Mouse (Mus musculus): ENCODE data around the gene Ddi2.
"Not testable (repeated sequence)": the region's sequence is repeated elsewhere in the genome, so short reads cannot be mapped to it uniquely, and the experiment has no call there.

Ddi2 gene

GRCm38 (mm10) chr4:141722731-141723672 lies at the start of gene Ddi2:
Gene Ddi2, minus strand, starts transcription at chr4:141723419.
- DNase-seq = peak; percentile 95

DNA sequence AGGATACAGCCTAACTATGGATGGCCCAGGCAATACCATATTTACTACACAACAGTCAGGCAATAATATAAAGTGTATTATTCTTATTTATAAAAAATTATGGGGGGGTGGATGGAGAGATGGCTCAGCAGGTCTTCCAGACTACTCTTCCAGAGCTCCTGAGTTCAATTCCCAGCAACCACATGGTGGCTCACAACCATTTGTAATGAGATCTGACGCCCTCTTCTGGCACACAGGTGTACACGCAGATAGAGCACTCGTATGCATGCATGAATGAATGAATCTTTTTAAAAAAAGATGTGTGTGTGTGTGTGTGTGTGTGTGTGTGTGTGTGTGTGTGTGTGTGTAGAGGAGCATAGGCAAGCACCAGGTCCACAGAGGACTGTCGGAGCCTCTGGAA lies 49.8 kb upstream of the Ddi2 start:
- not testable (repeated sequence) for DNase-seq

- DNase-seq = no peak
Measured at GRCm38 (mm10) chr4:141771823-141772222, 48.6 kb upstream of the Ddi2 start.

- DNase-seq = no peak
Measured at GRCm38 (mm10) chr4:141769501-141770160, 46.4 kb upstream of the Ddi2 start.

DNA sequence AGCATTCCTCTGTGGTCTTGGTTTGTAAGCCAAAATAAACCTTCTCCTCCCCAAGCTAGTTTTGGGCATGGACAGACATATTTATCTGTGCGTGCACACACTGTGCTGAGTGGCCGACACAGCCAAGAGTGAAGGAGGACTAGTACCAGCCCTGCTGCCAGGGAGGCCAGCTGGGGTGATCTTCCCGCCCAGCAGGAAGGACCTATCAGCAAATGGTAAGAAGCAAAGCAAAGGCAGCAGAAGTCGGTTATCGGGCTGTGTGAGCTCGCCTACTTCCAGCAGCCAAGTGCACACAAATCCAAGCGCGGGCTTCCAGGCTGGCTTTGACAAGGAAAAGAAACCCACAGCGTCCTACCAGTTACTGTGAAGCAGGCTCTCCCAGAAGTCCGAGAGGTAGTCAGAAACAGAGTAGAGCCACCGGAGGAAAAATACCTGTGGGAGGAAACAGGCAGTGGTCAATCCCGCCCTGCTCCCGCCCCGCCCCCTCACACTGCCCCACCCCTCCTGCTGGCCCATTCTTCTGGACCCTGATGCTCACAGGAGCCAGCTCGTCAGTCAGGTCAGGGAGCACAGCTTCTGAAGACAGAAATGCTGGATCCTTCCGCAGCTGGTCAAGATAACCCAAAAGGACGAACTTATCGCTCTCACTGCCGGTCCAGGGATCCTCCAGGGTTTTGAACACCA lies 44.3 kb upstream of the Ddi2 start:
- DNase-seq = peak; percentile 44

- DNase-seq = peak; percentile 26
Measured at GRCm38 (mm10) chr4:141766668-141767352, 43.6 kb upstream of the Ddi2 start.

DNA sequence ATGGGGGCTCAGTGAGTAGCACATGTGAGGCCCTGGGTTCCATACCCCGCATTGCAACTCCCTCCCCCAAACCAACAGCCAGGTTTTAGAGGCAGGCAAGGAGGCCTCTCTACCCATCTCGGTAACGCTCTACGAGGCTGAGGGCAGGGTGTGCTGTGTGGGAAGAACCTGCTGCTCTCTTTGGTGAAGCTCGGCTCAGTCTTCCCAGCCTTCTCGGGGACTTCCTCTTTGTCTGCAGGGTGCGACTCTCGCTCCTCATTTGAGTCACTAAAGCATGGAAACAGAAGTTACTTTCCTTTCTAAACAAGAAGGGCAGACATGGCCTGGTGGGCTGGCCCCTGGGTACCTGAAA lies 43.1 kb upstream of the Ddi2 start:
- peak; percentile 23 for DNase-seq

DNA sequence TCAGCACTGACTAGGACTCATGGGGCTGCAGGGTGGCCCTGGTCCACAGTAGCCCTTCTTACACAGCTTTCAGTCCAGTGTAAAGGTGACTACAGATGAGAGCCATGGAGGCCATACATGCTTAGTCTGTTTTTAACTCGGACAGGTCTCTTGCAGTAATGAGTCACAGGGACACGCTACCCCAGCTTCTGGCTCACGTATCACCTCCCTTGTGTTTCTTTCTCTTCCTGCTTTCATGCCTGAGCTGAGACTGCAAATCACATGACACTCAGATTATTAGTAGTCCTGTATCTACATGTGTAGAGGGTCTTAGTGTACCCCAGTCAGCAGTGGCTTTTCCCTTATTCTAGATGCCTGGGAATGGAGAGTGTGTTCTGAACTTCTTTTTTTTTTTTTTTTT lies 41.8 kb upstream of the Ddi2 start:
- no peak for DNase-seq

DNA sequence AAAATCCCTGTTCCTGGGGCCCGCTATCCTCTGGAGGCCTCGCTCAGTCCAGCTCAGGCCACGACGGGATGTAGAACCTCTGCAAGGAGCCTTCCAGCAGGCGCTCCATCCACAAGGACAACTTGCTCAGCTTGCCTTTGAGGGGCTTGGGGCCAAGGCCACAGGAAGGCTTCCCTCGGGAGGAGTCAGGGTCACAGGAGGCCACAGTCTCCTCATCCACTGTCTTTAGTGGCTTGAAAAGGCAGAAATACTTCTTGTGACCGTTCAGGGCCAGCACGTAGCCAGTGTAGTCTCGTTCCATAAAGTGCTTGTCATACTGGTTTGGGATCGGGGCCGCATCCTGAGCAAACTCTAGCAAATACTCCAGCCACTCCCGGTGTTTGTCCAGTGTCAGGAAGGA lies 40.3 kb upstream of the Ddi2 start:
- DNase-seq = no peak

DNA sequence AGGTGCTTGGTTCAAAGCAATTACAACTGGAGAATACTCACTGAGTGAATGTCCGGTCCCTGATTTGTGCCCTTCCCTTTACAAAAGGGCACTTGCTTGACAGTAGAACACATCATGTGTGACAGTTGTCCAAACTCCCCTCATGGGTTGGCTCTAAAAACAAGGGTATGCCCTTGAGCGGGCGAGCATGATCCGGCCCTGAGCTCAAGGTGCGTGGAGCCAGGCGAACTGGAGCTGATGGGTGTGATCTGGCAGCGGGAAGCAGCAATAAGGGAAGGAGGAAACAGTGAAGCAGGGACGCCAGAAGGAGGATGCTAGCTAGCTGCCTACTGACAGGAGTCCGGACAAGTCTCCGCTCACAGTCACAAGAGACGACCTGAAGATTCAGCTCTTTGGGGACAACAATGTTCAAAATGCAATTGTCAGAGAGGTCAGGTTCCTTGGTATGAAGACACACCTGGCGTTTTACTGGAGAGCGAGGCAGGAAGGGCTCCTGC lies 38.9 kb upstream of the Ddi2 start:
- no peak for DNase-seq

DNA sequence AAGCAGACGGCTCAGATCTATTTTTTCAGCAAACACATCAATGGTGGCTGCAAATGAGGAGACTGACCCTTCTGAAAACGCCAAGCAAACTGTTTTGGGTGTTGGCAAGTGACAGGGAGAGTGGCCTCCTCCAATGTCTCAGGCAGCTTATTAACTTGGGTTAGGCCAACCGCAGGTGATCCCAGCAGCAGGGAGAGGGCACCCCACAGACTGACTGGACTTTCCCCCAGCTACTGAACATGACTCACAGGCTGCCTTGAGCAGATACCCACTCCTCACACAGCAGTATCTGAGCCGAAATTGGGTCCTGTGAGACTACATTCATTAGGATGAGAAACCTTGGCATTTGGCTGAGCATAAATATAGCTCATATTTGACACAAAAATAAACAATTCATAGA lies 37.7 kb upstream of the Ddi2 start:
- DNase-seq = no peak

GRCm38 (mm10) chr4:141758874-141759542 lies 35.8 kb upstream of the Ddi2 start:
- DNase-seq = no peak

- no peak for DNase-seq
Measured at GRCm38 (mm10) chr4:141757124-141757523, 33.9 kb upstream of the Ddi2 start.

DNA sequence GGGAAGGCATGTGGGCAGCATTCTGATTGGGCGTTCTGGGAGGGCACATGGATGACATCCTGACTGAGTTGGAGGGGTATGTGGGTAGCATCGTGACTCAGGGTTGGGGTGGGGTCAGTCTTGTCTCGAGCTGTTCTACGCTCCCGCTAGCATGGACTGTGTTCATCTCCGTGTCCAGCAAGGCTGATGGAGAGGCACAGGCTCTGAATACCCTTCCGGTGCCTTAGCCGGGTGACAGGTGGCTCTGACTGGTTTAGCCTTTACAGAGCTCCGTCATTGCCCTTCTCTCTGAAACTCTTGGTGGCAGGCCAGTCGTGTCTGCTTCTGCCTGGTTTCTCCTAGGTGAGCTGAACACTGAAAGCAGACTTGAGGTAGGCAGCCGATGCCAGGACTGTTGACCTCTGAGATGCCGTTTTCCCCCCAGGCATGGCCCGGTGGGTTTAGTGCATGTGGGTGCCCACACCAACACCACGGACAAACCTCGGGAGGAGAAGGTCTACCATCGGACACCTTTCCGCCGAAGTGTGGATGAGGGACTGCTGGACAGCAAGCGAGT lies 32.2 kb upstream of the Ddi2 start:
- no peak for DNase-seq

DNA sequence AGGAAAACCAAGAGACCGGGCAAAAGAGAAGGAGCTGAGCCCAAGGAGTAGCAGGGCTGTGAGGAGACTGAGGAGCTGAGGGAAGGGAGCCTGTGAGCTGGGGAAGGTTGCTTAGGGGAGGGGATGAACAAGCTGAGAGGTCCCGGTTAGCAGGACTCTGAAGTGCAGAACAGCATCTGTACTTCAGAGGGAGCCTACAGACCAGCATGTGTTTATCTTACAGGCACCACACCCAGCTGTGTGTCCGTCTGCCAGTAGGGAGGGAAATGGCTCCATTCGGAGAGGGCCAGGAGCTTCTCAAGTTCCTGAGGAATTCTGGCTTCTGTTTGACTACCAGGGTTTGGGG lies 28.8 kb upstream of the Ddi2 start:
- DNase-seq = no peak

DNA sequence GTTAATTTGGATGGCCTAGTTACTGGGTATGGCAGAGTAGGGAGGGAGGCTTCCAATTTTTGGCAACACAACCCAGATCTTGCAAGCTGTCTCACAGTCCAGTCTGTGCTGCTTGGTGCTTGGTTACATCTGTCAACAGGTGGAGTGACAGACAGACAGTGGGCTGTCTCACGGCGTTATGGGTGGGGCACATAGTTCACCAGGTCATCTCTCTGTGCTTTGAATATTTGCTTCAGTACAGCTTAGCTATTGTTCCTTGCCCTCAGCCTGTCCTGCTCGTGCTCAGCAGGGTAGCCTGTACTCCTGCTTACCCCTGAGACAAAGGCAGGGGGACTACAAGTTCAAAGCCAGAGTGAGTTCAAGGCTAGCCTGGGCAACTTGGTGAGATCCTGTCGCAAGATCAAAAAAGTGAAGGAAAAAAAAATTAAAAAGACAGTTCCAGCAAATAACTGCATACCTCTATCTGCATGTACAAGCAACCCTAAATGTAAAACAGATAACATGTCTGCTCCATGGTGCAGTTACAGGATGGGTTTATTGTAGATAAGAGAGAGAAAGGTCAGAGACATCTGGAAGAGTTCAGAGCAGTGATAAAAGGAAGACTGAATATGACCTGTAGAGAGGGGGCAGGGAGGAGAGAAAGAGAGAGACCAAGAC lies 28.3 kb upstream of the Ddi2 start:
- DNase-seq = no peak

DNA sequence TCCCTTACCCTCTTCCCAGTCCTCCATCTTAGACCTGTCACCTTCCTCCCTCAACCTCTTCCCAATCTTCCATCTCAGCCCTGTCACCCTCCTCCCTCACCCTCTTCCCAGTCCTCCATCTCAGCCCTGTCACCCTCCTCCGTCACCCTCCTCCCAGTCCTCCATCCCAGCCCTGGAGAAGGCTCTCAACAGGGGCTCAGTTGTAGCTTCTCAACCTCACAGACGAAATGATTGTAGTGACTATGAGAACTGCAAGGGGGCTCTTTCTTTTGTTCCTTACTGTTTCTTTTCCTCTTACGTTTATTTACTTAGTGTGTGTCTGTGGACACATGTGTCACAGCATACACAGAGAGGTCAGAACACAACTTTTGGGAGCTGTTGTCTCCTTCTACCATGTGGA lies 27.6 kb upstream of the Ddi2 start:
- DNase-seq = no peak

DNA sequence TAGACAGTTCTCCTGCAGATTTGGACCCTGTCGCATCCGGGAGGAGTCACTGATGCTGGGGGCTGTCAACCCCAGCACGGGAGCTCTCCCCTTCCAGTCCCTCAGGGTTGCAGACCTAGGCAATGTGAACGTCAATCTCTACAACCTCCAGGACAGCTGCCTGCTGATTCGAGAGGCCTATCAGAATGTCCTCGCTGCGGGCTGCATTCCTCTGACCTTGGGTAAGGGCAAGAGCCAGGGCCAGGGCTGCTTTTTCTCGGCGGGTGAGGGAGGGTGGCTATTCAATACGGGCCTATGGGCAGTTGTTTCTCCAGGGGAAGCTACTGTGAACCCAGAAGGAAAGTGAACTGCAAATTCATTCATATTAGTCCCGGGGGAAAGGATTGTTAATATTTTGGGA lies 26.3 kb upstream of the Ddi2 start:
- DNase-seq = no peak

GRCm38 (mm10) chr4:141746578-141747346 lies 23.5 kb upstream of the Ddi2 start, which contains the start of gene Agmat:
Gene Agmat, plus strand, starts transcription at chr4:141746672.
- DNase-seq = no peak

DNA sequence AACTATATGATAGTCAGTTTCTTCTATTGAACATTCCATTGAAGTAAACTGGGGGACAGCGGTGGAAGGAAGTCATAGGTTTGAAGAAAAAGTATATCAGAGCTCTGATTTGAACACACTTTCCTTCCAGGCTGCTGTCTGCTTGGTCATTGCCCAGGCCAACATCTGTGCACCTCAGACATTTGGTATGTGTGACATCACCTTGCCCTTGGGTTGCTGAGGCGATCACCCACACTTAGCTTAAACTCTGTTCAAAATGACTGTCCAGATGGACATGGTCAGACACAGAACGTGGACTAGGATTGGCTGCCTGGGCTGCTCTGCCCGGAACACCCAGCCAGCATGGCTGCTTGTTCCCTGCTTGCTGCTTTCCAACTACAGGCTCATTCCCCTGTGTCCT lies 19.2 kb upstream of the Ddi2 start:
- no peak for DNase-seq

- no peak for DNase-seq
Measured at GRCm38 (mm10) chr4:141741856-141742255, 18.6 kb upstream of the Ddi2 start.
